Mouse (Mus musculus) liver, postnatal 0 days (tissue): ENCODE measurements around the gene Asf1b.

ENCODE experiments used
- CTCF ChIP-seq: sonication (generic); IDR thresholded peaks from 2 replicates; pipeline ENCODE4 v1.5.1; 2016; ENCODE audit warnings: antibody characterized with exemption, low read depth
- EP300 ChIP-seq: IDR thresholded peaks from 2 replicates; pipeline ENCODE4 v1.6.1; 2016; ENCODE audit warnings: antibody characterized with exemption, low read depth, mild to moderate bottlenecking

- TF ChIP-seq CTCF (no peak), EP300 (no peak)
Measured at GRCm38 (mm10) chr8:83972150-83973120, 17.1 kb downstream of the Asf1b start, which contains the start of gene Prkaca.
